Mouse (Mus musculus): Measurements from ENCODE around the gene Secisbp2.
"Not testable (repeated sequence)": the region's sequence is repeated elsewhere in the genome, so short reads cannot be mapped to it uniquely, and the experiment has no call there.

DNA sequence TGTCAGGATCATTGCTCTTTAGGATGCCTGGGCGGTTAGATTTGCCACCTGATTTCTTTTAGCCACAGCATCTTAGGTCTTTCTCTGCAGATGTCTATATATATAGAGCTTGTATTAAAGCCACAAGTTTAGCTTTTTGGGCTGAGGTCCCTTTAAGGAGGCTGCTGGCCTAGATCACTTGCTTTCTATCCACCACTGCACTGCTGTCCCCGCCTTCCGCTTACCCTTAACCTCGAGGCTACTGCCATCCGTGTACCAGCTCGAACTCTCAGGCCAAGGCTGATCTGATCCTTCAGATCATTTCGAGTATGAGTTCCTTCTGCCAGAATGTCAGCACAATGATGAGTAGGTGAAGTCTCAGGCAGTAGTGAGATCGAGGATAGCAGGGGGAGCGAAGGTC, 16.1 kb upstream of the Secisbp2 start:
- not testable (repeated sequence) for TF ChIP-seq POLR2A (IDR thresholded peaks at IDR 0.05; ENCODE audit: low read depth, low read length); CTCF (conservative IDR thresholded peaks at IDR 0.05; ENCODE audit: insufficient read depth, insufficient read length, low read depth, low read length)
